ENCODE assay signal across 31 mouse cellular contexts in the genomic region with DNA sequence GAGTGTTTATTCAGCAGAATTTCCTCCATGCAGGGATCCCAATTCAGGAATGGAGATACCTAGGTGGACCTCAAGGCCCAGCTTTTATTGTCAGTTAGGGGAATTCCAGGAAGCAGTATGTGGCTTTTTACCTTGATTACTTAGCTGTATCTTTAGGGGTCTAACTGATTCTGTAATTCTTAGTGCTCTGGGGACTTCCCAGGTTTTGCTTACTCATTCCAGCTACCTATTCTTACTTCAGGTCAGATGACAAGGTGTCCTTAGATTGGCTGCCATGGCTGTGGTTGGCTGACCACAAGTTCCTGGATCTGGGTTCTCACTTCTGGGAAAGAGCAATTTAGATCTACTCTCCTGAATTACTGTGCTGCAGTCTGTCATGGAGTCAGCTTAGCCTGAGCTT.
"Had no signal": no experiment of that assay in that cellular context is flagged by ENCODE, and none has a peak within 500 bp of the region (broad histone marks: within the 10 kb centered on the region; RNA-seq: fewer than 3 reads in every experiment).

No protein-coding gene starts in this region.

- H3K9ac ChIP-seq: limb, embryonic 12.5 days; limb, embryonic 13.5 days; limb, embryonic 15.5 days; liver, embryonic 12.5 days; liver, embryonic 13.5 days; liver, embryonic 14.5 days; liver, embryonic 15.5 days; liver, postnatal 0 days; lung, embryonic 14.5 days; lung, embryonic 15.5 days; midbrain, embryonic 12.5 days; midbrain, embryonic 13.5 days; midbrain, embryonic 15.5 days; neural tube, embryonic 12.5 days had no signal

- ATAC-seq: liver, embryonic 12.5 days; liver, postnatal 0 days; lung, postnatal 0 days; midbrain, embryonic 13.5 days; midbrain, embryonic 15.5 days; midbrain, embryonic 16.5 days had no signal

- H3K4me1 ChIP-seq: limb, embryonic 10.5 days; limb, embryonic 12.5 days; limb, embryonic 13.5 days; limb, embryonic 15.5 days; liver, embryonic 12.5 days; liver, embryonic 13.5 days; liver, embryonic 15.5 days; lung, embryonic 15.5 days; megakaryocyte, embryonic 14.5 days; midbrain, embryonic 10.5 days; midbrain, embryonic 12.5 days; midbrain, embryonic 13.5 days; midbrain, embryonic 15.5 days; neural tube, embryonic 12.5 days had no signal

- DNase-seq: left cerebral cortex, postnatal 4 days; liver; liver, embryonic 13.5 days; liver, postnatal 0 days; lung, adult 2 months; lung, embryonic 14.5 days; lung, postnatal 10 days; lung, postnatal 14 days; lung, postnatal 36 days; lung, postnatal 4 days; midbrain, embryonic 14.5 days had no signal

- H3K27ac ChIP-seq: limb, embryonic 10.5 days; limb, embryonic 12.5 days; limb, embryonic 13.5 days; limb, embryonic 15.5 days; liver, embryonic 12.5 days; liver, embryonic 13.5 days; liver, embryonic 14.5 days; liver, embryonic 15.5 days; lung, embryonic 15.5 days; macrophage; midbrain, embryonic 10.5 days; midbrain, embryonic 12.5 days; midbrain, embryonic 13.5 days; midbrain, embryonic 15.5 days; neural tube, embryonic 12.5 days had no signal

- H3K4me2 ChIP-seq: limb, embryonic 12.5 days; limb, embryonic 13.5 days; limb, embryonic 15.5 days; liver, embryonic 11.5 days; liver, embryonic 12.5 days; liver, embryonic 13.5 days; liver, embryonic 15.5 days; lung, embryonic 14.5 days; lung, embryonic 15.5 days; midbrain, embryonic 11.5 days; midbrain, embryonic 12.5 days; midbrain, embryonic 13.5 days; midbrain, embryonic 15.5 days; neural tube, embryonic 12.5 days had no signal

- H3K27me3 ChIP-seq: limb, embryonic 12.5 days; limb, embryonic 13.5 days; limb, embryonic 15.5 days; liver, embryonic 12.5 days; liver, embryonic 13.5 days; liver, embryonic 15.5 days; lung, embryonic 15.5 days; megakaryocyte, embryonic 14.5 days; midbrain, embryonic 12.5 days; midbrain, embryonic 13.5 days; midbrain, embryonic 15.5 days; neural tube, embryonic 12.5 days had no signal

- H3K4me3 ChIP-seq: limb, embryonic 10.5 days; limb, embryonic 12.5 days; limb, embryonic 13.5 days; limb, embryonic 15.5 days; liver, embryonic 12.5 days; liver, embryonic 13.5 days; liver, embryonic 15.5 days; lung, embryonic 15.5 days; megakaryocyte, embryonic 14.5 days; midbrain, embryonic 10.5 days; midbrain, embryonic 12.5 days; midbrain, embryonic 13.5 days; midbrain, embryonic 15.5 days; myocyte; neural tube, embryonic 12.5 days had no signal

- H3K36me3 ChIP-seq: limb, embryonic 10.5 days; limb, embryonic 12.5 days; limb, embryonic 13.5 days; limb, embryonic 15.5 days; liver, embryonic 12.5 days; liver, embryonic 13.5 days; liver, embryonic 15.5 days; lung, embryonic 15.5 days; midbrain, embryonic 10.5 days; midbrain, embryonic 12.5 days; midbrain, embryonic 13.5 days; midbrain, embryonic 15.5 days; neural tube, embryonic 12.5 days had no signal

- H3K9me3 ChIP-seq: limb, embryonic 10.5 days; limb, embryonic 12.5 days; limb, embryonic 13.5 days; limb, embryonic 15.5 days; liver, embryonic 12.5 days; liver, embryonic 13.5 days; liver, embryonic 15.5 days; lung, embryonic 15.5 days; megakaryocyte, embryonic 14.5 days; midbrain, embryonic 10.5 days; midbrain, embryonic 12.5 days; midbrain, embryonic 13.5 days; midbrain, embryonic 15.5 days; neural tube, embryonic 12.5 days had no signal
